Mouse (Mus musculus): Measurements from ENCODE around the gene Clmn. TPM values are rescaled to one million over a fixed set of nuclear protein-coding genes. Genes with fewer than 3 reads are reported as not detected.

Gene Clmn
- polyA plus RNA-seq (2015; fragmentation: Nextera tagmentation; extraction: Ambion mirVana) = 4.2 and 4.5 TPM in 2 replicates

GRCm38 (mm10) chr12:104864439-104865165 is at the start of gene Clmn:
Gene Clmn (minus strand): TSS chr12:104865076.
- under 1% methylated on average over 44 of the region's 80 CpGs for WGBS
- no peaks in the 10 kb centered on the region for H3K27me3 ChIP-seq (replicated peaks)

GRCm38 (mm10) chr12:104912990-104913389 is 48.1 kb upstream of the Clmn start:
- H3K27ac ChIP-seq = no peak overlapping the region

More at GRCm38 (mm10) chr12:104864439-104865165, at the start of gene Clmn:
- Histone ChIP-seq H3K4me2 (peak within 1 kb of the TSS; percentile 95), H3K9me3 (no peaks in the 10 kb centered on the region), H3K27ac (peak within 1 kb of the TSS; percentile 45; the same call in 1 of the 2 replicates), H3K4me3 (replicated peaks) (peak within 1 kb of the TSS; percentile 66), H3K36me3 (no peaks in the 10 kb centered on the region), H3K9ac (peak within 1 kb of the TSS; percentile 57), H3K4me1 (peaks cover 10% of the 10 kb centered on the region; the same call in 1 of the 2 replicates)
- peak; percentile 31; the same call in 1 of the 2 replicates for ATAC-seq (ENCODE audit: insufficient read depth, low FRiP score, low read depth)

GRCm38 (mm10) chr12:104912281-104912933 is 47.5 kb upstream of the Clmn start:
- Histone ChIP-seq H3K9ac (no peak overlapping the region), H3K36me3 (no peaks in the 10 kb centered on the region), H3K4me3 (replicated peaks) (no peak overlapping the region), H3K9me3 (no peaks in the 10 kb centered on the region), H3K27ac (no peak overlapping the region), H3K4me1 (no peaks in the 10 kb centered on the region; the same call in 1 of the 2 replicates), H3K4me2 (no peak overlapping the region), H3K27me3 (replicated peaks) (no peaks in the 10 kb centered on the region)
- WGBS = 49% methylated on average over 10 of the region's 10 CpGs
- peak; percentile 51; the same call in 1 of the 2 replicates for ATAC-seq (ENCODE audit: insufficient read depth, low FRiP score, low read depth)

More at GRCm38 (mm10) chr12:104912990-104913389, 48.1 kb upstream of the Clmn start:
- Histone ChIP-seq H3K36me3 (no peaks in the 10 kb centered on the region), H3K4me1 (no peaks in the 10 kb centered on the region; the same call in 1 of the 2 replicates), H3K9me3 (no peaks in the 10 kb centered on the region), H3K4me2 (no peak overlapping the region), H3K4me3 (replicated peaks) (no peak overlapping the region), H3K9ac (no peak overlapping the region), H3K27me3 (replicated peaks) (no peaks in the 10 kb centered on the region)
- ATAC-seq (ENCODE audit: insufficient read depth, low FRiP score, low read depth) = no peak
- WGBS = 73% methylated on average over 3 of the region's 3 CpGs

GRCm38 (mm10) chr12:104909750-104910149 is 44.9 kb upstream of the Clmn start:
- no peaks in the 10 kb centered on the region for H3K27me3 ChIP-seq (replicated peaks)
- H3K4me1 ChIP-seq = no peaks in the 10 kb centered on the region; the same call in 1 of the 2 replicates
- no peak overlapping the region for H3K27ac ChIP-seq
- H3K9ac ChIP-seq = no peak overlapping the region
- no peaks in the 10 kb centered on the region for H3K9me3 ChIP-seq
- H3K4me3 ChIP-seq (replicated peaks) = no peak overlapping the region
- no peaks in the 10 kb centered on the region for H3K36me3 ChIP-seq
- ATAC-seq (ENCODE audit: insufficient read depth, low FRiP score, low read depth) = no peak
- no peak overlapping the region for H3K4me2 ChIP-seq
- WGBS = 82% methylated on average over 4 of the region's 4 CpGs

- H3K4me1 ChIP-seq = no peaks in the 10 kb centered on the region; the same call in 1 of the 2 replicates
- H3K9ac ChIP-seq = no peak overlapping the region
- WGBS = 61% methylated on average over 5 of the region's 5 CpGs
- ATAC-seq (ENCODE audit: insufficient read depth, low FRiP score, low read depth) = no peak
- H3K9me3 ChIP-seq = no peaks in the 10 kb centered on the region
- no peak overlapping the region for H3K4me2 ChIP-seq
- no peak overlapping the region for H3K27ac ChIP-seq
- H3K36me3 ChIP-seq = no peaks in the 10 kb centered on the region
- H3K27me3 ChIP-seq (replicated peaks) = no peaks in the 10 kb centered on the region
- no peak overlapping the region for H3K4me3 ChIP-seq (replicated peaks)
Observed at GRCm38 (mm10) chr12:104908986-104909385, 44.1 kb upstream of the Clmn start.

GRCm38 (mm10) chr12:104908024-104908781 is 43.3 kb upstream of the Clmn start:
- Histone ChIP-seq H3K27ac (no peak overlapping the region), H3K9ac (no peak overlapping the region), H3K36me3 (no peaks in the 10 kb centered on the region), H3K4me3 (replicated peaks) (no peak overlapping the region), H3K4me1 (no peaks in the 10 kb centered on the region; the same call in 1 of the 2 replicates), H3K27me3 (replicated peaks) (no peaks in the 10 kb centered on the region), H3K9me3 (no peaks in the 10 kb centered on the region), H3K4me2 (no peak overlapping the region)
- ATAC-seq (ENCODE audit: insufficient read depth, low FRiP score, low read depth) = no peak
- WGBS = 22% methylated on average over 15 of the region's 15 CpGs

- no peak; the same call in 1 of the 2 replicates for ATAC-seq (ENCODE audit: insufficient read depth, low FRiP score, low read depth)
Observed at GRCm38 (mm10) chr12:104907133-104907532, 42.3 kb upstream of the Clmn start.

GRCm38 (mm10) chr12:104904138-104904537 is 39.3 kb upstream of the Clmn start:
- no peak overlapping the region for H3K27ac ChIP-seq
- no peaks in the 10 kb centered on the region for H3K36me3 ChIP-seq
- WGBS = 17% methylated on average over 5 of the region's 5 CpGs
- 0 out of 2 replicates have a peak, but pooled peaks have one; percentile 56 for ATAC-seq (ENCODE audit: insufficient read depth, low FRiP score, low read depth)
- H3K9ac ChIP-seq = no peak overlapping the region
- no peak overlapping the region for H3K4me2 ChIP-seq
- H3K9me3 ChIP-seq = no peaks in the 10 kb centered on the region
- no peak overlapping the region for H3K4me3 ChIP-seq (replicated peaks)
- no peaks in the 10 kb centered on the region; the same call in 1 of the 2 replicates for H3K4me1 ChIP-seq
- H3K27me3 ChIP-seq (replicated peaks) = no peaks in the 10 kb centered on the region

More at GRCm38 (mm10) chr12:104907133-104907532, 42.3 kb upstream of the Clmn start:
- Histone ChIP-seq H3K4me1 (no peaks in the 10 kb centered on the region; the same call in 1 of the 2 replicates), H3K9ac (no peak overlapping the region), H3K9me3 (no peaks in the 10 kb centered on the region), H3K27ac (no peak overlapping the region), H3K4me2 (no peak overlapping the region), H3K27me3 (replicated peaks) (no peaks in the 10 kb centered on the region), H3K36me3 (no peaks in the 10 kb centered on the region), H3K4me3 (replicated peaks) (no peak overlapping the region)
- WGBS = 88% methylated on average over 2 of the region's 2 CpGs

GRCm38 (mm10) chr12:104902392-104903053 is 37.6 kb upstream of the Clmn start:
- no peaks in the 10 kb centered on the region for H3K4me1 ChIP-seq
- WGBS = 75% methylated on average over 13 of the region's 13 CpGs
- ATAC-seq (ENCODE audit: insufficient read depth, low FRiP score, low read depth) = no peak
- no peaks in the 10 kb centered on the region for H3K36me3 ChIP-seq
- no peak overlapping the region for H3K27ac ChIP-seq
- H3K9me3 ChIP-seq = no peaks in the 10 kb centered on the region
- H3K4me2 ChIP-seq = no peak overlapping the region
- H3K27me3 ChIP-seq (replicated peaks) = no peaks in the 10 kb centered on the region
- no peak overlapping the region for H3K9ac ChIP-seq
- no peak overlapping the region for H3K4me3 ChIP-seq (replicated peaks)

GRCm38 (mm10) chr12:104901320-104901719 is 36.4 kb upstream of the Clmn start:
- Histone ChIP-seq H3K36me3 (no peaks in the 10 kb centered on the region), H3K9me3 (no peaks in the 10 kb centered on the region), H3K4me1 (peaks cover 11% of the 10 kb centered on the region; the same call in 1 of the 2 replicates), H3K4me2 (no peak overlapping the region), H3K27me3 (replicated peaks) (no peaks in the 10 kb centered on the region), H3K27ac (no peak overlapping the region), H3K4me3 (replicated peaks) (no peak overlapping the region), H3K9ac (no peak overlapping the region)
- 59% methylated on average over 8 of the region's 8 CpGs for WGBS
- no peak for ATAC-seq (ENCODE audit: insufficient read depth, low FRiP score, low read depth)

GRCm38 (mm10) chr12:104899835-104900234 is 35.0 kb upstream of the Clmn start:
- no peak overlapping the region for H3K9ac ChIP-seq
- no peak overlapping the region for H3K4me3 ChIP-seq (replicated peaks)
- H3K27ac ChIP-seq = no peak overlapping the region
- H3K27me3 ChIP-seq (replicated peaks) = no peaks in the 10 kb centered on the region
- H3K36me3 ChIP-seq = no peaks in the 10 kb centered on the region
- no peaks in the 10 kb centered on the region for H3K9me3 ChIP-seq
- H3K4me1 ChIP-seq = peaks cover 11% of the 10 kb centered on the region; the same call in 1 of the 2 replicates
- H3K4me2 ChIP-seq = no peak overlapping the region
- no peak for ATAC-seq (ENCODE audit: insufficient read depth, low FRiP score, low read depth)
- WGBS = 54% methylated on average over 3 of the region's 3 CpGs

Data from stomach, embryonic 15.5 days (tissue).